Mouse (Mus musculus) megakaryocyte, embryonic 14.5 days (primary cell): ENCODE measurements around the gene Serpinb1b. TPM values are rescaled to one million over a fixed set of nuclear protein-coding genes. Genes with fewer than 3 reads are reported as not detected.

Experiments
- H3K27me3 ChIP-seq: replicated peaks from 2 replicates; pipeline ENCODE3; 2012; ENCODE audit warnings: inconsistent platforms
- H3K36me3 ChIP-seq: replicated peaks from 2 replicates; pipeline ENCODE3; 2012; ENCODE audit warnings: low read length, inconsistent platforms, mixed read lengths
- H3K4me1 ChIP-seq: 2 replicates; pipeline ENCODE4 v1.6.1; 2012; ENCODE audit warnings: inconsistent platforms
- H3K4me3 ChIP-seq: replicated peaks from 2 replicates; pipeline ENCODE3; 2012; ENCODE audit warnings: moderate library complexity, mild to moderate bottlenecking, inconsistent platforms
- H3K9me3 ChIP-seq: 2 replicates; pipeline ENCODE4 v1.6.1; 2012; ENCODE audit warnings: inconsistent platforms
- FLI1 ChIP-seq: IDR thresholded peaks from 2 replicates; pipeline ENCODE4 v1.6.1; 2012; ENCODE audit warnings: low read length, inconsistent platforms, mixed read lengths
- GATA1 ChIP-seq: IDR thresholded peaks from 3 replicates; pipeline ENCODE4 v1.6.1; 2012; ENCODE audit warnings: mixed read lengths, low read length, inconsistent platforms, borderline replicate concordance
- polyA plus RNA-seq: library from polyadenylated mRNA; stranded (reverse); fragments of >175 nt; gene quantifications from 2 replicates; pipeline ENCODE4 v1.2.3, GENCODE M21; 2012; ENCODE audit warnings: low replicate concordance; ENCODE audit not compliant: insufficient read depth

The Serpinb1b gene
- polyA plus RNA-seq, 1 experiment: not detected

- Histone ChIP-seq H3K4me3 (no peak overlapping the region), H3K9me3 (no peaks in the 10 kb centered on the region), H3K27me3 (peaks cover 3% of the 10 kb centered on the region), H3K4me1 (peaks cover 5% of the 10 kb centered on the region), H3K36me3 (no peaks in the 10 kb centered on the region)
- no peak for TF ChIP-seq FLI1
- no peak for TF ChIP-seq GATA1
Measured at GRCm38 (mm10) chr13:33071776-33072175, 6.6 kb upstream of the Serpinb1b start.

GRCm38 (mm10) chr13:33074029-33074428, 4.3 kb upstream of the Serpinb1b start:
- Histone ChIP-seq H3K4me3 (no peak overlapping the region), H3K9me3 (no peaks in the 10 kb centered on the region), H3K4me1 (peaks cover 5% of the 10 kb centered on the region), H3K27me3 (peaks cover 7% of the 10 kb centered on the region), H3K36me3 (no peaks in the 10 kb centered on the region)
- no peak for TF ChIP-seq GATA1
- no peak for TF ChIP-seq FLI1

GRCm38 (mm10) chr13:33076247-33076646, 2.1 kb upstream of the Serpinb1b start:
- Histone ChIP-seq H3K9me3 (no peaks in the 10 kb centered on the region), H3K27me3 (peaks cover 7% of the 10 kb centered on the region), H3K4me3 (no peak overlapping the region), H3K4me1 (peaks cover 16% of the 10 kb centered on the region), H3K36me3 (no peaks in the 10 kb centered on the region)
- no peak for TF ChIP-seq GATA1

GRCm38 (mm10) chr13:33077026-33077685, 1.2 kb upstream of the Serpinb1b start:
- TF ChIP-seq GATA1 (no peak), FLI1 (no peak)
- no peaks in the 10 kb centered on the region for H3K36me3 ChIP-seq

GRCm38 (mm10) chr13:33079391-33079790, 1.0 kb downstream of the Serpinb1b start:
- Histone ChIP-seq H3K36me3 (no peaks in the 10 kb centered on the region), H3K4me1 (peaks cover 25% of the 10 kb centered on the region), H3K9me3 (no peaks in the 10 kb centered on the region), H3K4me3 (peak overlapping the region; percentile 64), H3K27me3 (peaks cover 22% of the 10 kb centered on the region)
- no peak for TF ChIP-seq GATA1
- TF ChIP-seq FLI1: no peak

More at GRCm38 (mm10) chr13:33077026-33077685, 1.2 kb upstream of the Serpinb1b start:
- Histone ChIP-seq H3K9me3 (no peaks in the 10 kb centered on the region), H3K4me1 (peaks cover 16% of the 10 kb centered on the region), H3K27me3 (peaks cover 7% of the 10 kb centered on the region), H3K4me3 (no peak overlapping the region)

GRCm38 (mm10) chr13:33080356-33080755, 2.0 kb downstream of the Serpinb1b start:
- Histone ChIP-seq H3K9me3 (no peaks in the 10 kb centered on the region), H3K4me3 (no peak overlapping the region), H3K36me3 (no peaks in the 10 kb centered on the region), H3K4me1 (peaks cover 35% of the 10 kb centered on the region), H3K27me3 (peaks cover 22% of the 10 kb centered on the region)
- TF ChIP-seq FLI1 (no peak), GATA1 (no peak)

- H3K36me3 ChIP-seq: no peaks in the 10 kb centered on the region
- no peaks in the 10 kb centered on the region for H3K9me3 ChIP-seq
- peak overlapping the region; percentile 78 for H3K4me3 ChIP-seq
- H3K27me3 ChIP-seq: peaks cover 19% of the 10 kb centered on the region
- TF ChIP-seq FLI1 (no peak), GATA1 (no peak)
- H3K4me1 ChIP-seq: peaks cover 43% of the 10 kb centered on the region
Measured at GRCm38 (mm10) chr13:33083834-33084233, 5.5 kb downstream of the Serpinb1b start.

- Histone ChIP-seq H3K36me3 (no peaks in the 10 kb centered on the region), H3K9me3 (no peaks in the 10 kb centered on the region), H3K4me1 (peaks cover 44% of the 10 kb centered on the region), H3K27me3 (peaks cover 19% of the 10 kb centered on the region), H3K4me3 (no peak overlapping the region)
- TF ChIP-seq FLI1: no peak
- TF ChIP-seq GATA1: no peak
Measured at GRCm38 (mm10) chr13:33084975-33085694, 6.8 kb downstream of the Serpinb1b start.

GRCm38 (mm10) chr13:33085695-33086432, 7.5 kb downstream of the Serpinb1b start:
- TF ChIP-seq FLI1 (no peak), GATA1 (no peak)
- Histone ChIP-seq H3K36me3 (no peaks in the 10 kb centered on the region), H3K4me1 (peaks cover 45% of the 10 kb centered on the region), H3K9me3 (no peaks in the 10 kb centered on the region), H3K4me3 (no peak overlapping the region), H3K27me3 (peaks cover 19% of the 10 kb centered on the region)
